Mouse (Mus musculus): ENCODE data around the gene Cacna2d1. TPM values are rescaled to one million over a fixed set of nuclear protein-coding genes. Genes with fewer than 3 reads are reported as not detected.

Cacna2d1 gene
- polyA plus RNA-seq, 1 experiment from 2014 or later: 44.3 TPM

DNA sequence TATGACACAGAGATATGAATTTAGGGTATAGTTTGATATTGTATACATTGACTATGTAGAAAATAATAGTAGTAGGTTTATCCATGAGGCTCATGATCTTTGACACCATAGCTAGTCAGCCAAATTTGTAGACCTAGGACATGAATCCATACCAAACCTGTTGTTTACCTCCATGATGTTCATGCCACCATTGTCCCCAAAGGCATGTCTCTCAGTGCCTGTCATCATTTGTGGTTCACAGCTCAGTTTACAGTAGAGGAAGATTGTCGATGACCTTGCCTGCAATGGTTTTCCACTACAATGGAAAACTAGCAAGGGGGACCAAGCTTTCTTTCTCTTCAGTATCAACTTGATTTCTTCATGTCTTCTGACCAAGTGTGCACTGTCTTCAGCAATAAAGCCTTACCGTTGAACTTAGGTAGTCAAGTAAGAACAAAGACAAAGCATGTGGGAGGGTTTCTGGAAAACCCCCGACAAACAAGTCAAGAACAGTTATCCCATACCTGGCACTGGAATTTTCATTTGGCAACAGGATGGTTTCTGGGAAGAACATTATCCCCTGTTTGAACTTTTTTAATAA lies 441.9 kb downstream of the Cacna2d1 start:
- ATAC-seq (ENCODE audit: low read depth): no peak
- 90% methylated on average over 3 of the region's 3 CpGs for WGBS

GRCm38 (mm10) chr5:16410011-16410410 lies 475.5 kb downstream of the Cacna2d1 start:
- no peak overlapping the region for H3K27ac ChIP-seq (replicated peaks)
- H3K36me3 ChIP-seq: no peaks in the 10 kb centered on the region
- ATAC-seq (ENCODE audit: low read depth): no peak
- no peaks in the 10 kb centered on the region for H3K27me3 ChIP-seq
- H3K9ac ChIP-seq: no peak overlapping the region
- H3K9me3 ChIP-seq: no peaks in the 10 kb centered on the region
- no peak overlapping the region for H3K4me2 ChIP-seq
- no peak overlapping the region for H3K4me3 ChIP-seq
- WGBS: 78% methylated on average over 8 of the region's 8 CpGs
- H3K4me1 ChIP-seq (replicated peaks): no peaks in the 10 kb centered on the region

More for the DNA sequence above, 441.9 kb downstream of the Cacna2d1 start:
- H3K27ac ChIP-seq (replicated peaks): no peak overlapping the region
- no peak overlapping the region for H3K4me3 ChIP-seq
- H3K9ac ChIP-seq: no peak overlapping the region
- no peaks in the 10 kb centered on the region for H3K27me3 ChIP-seq
- no peak overlapping the region for H3K4me2 ChIP-seq
- H3K4me1 ChIP-seq (replicated peaks): no peaks in the 10 kb centered on the region
- H3K9me3 ChIP-seq: no peaks in the 10 kb centered on the region
- H3K36me3 ChIP-seq: no peaks in the 10 kb centered on the region

DNA sequence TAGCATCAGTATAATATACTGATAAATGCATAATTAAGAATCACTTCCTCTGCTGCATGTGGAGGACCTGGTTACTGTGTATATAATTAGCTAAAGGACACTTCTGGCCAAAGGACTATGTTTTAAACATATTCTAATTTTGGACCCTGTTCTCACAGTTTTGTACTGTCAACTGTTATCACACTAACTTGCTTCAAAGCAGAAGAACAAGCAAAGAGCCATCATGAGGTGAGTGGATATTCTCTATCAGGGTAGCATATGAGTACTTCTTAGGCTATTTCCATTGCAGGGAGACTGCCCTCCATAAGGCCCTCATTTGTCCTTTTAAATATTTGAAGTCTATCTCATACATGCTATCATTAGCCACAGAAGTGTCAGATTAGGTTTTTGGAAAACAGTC lies 480.2 kb downstream of the Cacna2d1 start:
- no peak overlapping the region for H3K4me2 ChIP-seq
- H3K9ac ChIP-seq: no peak overlapping the region
- ATAC-seq (ENCODE audit: low read depth): no peak
- H3K36me3 ChIP-seq: no peaks in the 10 kb centered on the region
- H3K27ac ChIP-seq (replicated peaks): no peak overlapping the region
- H3K4me3 ChIP-seq: no peak overlapping the region
- no peaks in the 10 kb centered on the region for H3K27me3 ChIP-seq
- H3K4me1 ChIP-seq (replicated peaks): no peaks in the 10 kb centered on the region
- no peaks in the 10 kb centered on the region for H3K9me3 ChIP-seq

GRCm38 (mm10) chr5:16417996-16418395 lies 483.5 kb downstream of the Cacna2d1 start:
- no peaks in the 10 kb centered on the region for H3K36me3 ChIP-seq
- no peak for ATAC-seq (ENCODE audit: low read depth)
- H3K4me3 ChIP-seq: no peak overlapping the region
- H3K27ac ChIP-seq (replicated peaks): no peak overlapping the region
- no peaks in the 10 kb centered on the region for H3K9me3 ChIP-seq
- H3K4me2 ChIP-seq: no peak overlapping the region
- no peaks in the 10 kb centered on the region for H3K4me1 ChIP-seq (replicated peaks)
- no peak overlapping the region for H3K9ac ChIP-seq
- WGBS: 93% methylated on average over 1 of the region's 1 CpGs
- no peaks in the 10 kb centered on the region for H3K27me3 ChIP-seq

GRCm38 (mm10) chr5:16418504-16418903 lies 484.0 kb downstream of the Cacna2d1 start:
- no peak overlapping the region for H3K27ac ChIP-seq (replicated peaks)
- H3K9ac ChIP-seq: no peak overlapping the region
- H3K27me3 ChIP-seq: no peaks in the 10 kb centered on the region
- H3K36me3 ChIP-seq: no peaks in the 10 kb centered on the region
- ATAC-seq (ENCODE audit: low read depth): no peak
- 85% methylated on average over 3 of the region's 3 CpGs for WGBS
- no peak overlapping the region for H3K4me2 ChIP-seq
- H3K9me3 ChIP-seq: no peaks in the 10 kb centered on the region
- H3K4me3 ChIP-seq: no peak overlapping the region
- H3K4me1 ChIP-seq (replicated peaks): no peaks in the 10 kb centered on the region

Other genes with a start within 250 kb of the Cacna2d1 start
- gene Speer4c, start 220.4 kb upstream of the Cacna2d1 start, polyA plus RNA-seq (2015; fragmentation: Nextera tagmentation; extraction: Ambion mirVana): not detected in 2 replicates

Data from neural tube, embryonic 13.5 days (tissue).